Mouse (Mus musculus): ENCODE data around the gene Mylk2.

DNA sequence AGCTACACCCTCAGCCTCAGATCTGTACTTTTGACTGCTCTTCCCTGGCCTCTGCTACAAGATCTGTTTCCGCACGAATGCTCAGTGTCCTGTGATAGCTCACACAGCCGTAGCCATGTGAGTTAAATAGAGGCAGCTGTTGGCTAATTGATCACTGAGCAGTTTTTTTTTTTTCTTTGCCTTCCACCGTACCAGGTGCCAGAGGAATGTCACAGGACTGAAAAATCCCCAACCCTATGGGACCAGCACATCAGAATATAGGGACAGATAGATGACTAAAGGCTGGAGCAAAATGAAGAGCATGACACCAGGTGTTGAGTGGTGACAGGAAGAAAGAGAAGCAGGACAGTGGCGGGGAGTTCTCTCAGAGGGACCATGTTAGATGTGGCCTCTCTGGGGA is 5.0 kb downstream of the Mylk2 start:
- TF ChIP-seq CTCF (IDR thresholded peaks at IDR 0.05; ENCODE audit: control insufficient read depth, insufficient read depth, low read length), result no peak
- TF ChIP-seq POLR2A (IDR thresholded peaks at IDR 0.05; ENCODE audit: borderline replicate concordance, control insufficient read depth, low read depth, low read length), result no peak
